In genomic region chr3:51341268-51342081, GRCm38 (mm10) we compare ENCODE assay signal across 8 mouse cellular contexts. TPM values are rescaled to one million over a fixed set of nuclear protein-coding genes. Genes with fewer than 3 reads are reported as not detected.
DNase-seq lines count a peak whose midpoint lies in the region; ATAC-seq and TF ChIP-seq lines count a peak whose summit lies in the region.

No protein-coding gene starts in this region.

- peak; percentile 26 for ATAC-seq in G1E (ENCODE audit: extremely low read depth, insufficient number of reproducible peaks, low FRiP score, poor library complexity, severe bottlenecking)
- peak; percentile 79 for ATAC-seq in forebrain, postnatal 0 days
- peak; percentile 91 for ATAC-seq in lung, embryonic 16.5 days (ENCODE audit: low read depth)

- TF ChIP-seq CTCF in G1E (IDR thresholded peaks at IDR 0.05; ENCODE audit: low read depth, low read length) = no peak
- no peak for TF ChIP-seq CTCF in forebrain, postnatal 0 days (IDR thresholded peaks at IDR 0.05; ENCODE audit: low read depth)

- peak; percentile 84 for DNase-seq in G1E (ENCODE audit: low spot score)
- peak; percentile 86 to 91 for DNase-seq in cerebellum, adult 18-20 months
- DNase-seq in forebrain, postnatal 0 days = peak; percentile 84
- peak; percentile 92 for DNase-seq in heart, postnatal 4 days
- peak; percentile 82 for DNase-seq in layer of hippocampus, adult 9-11 months
- DNase-seq in ovary, postnatal 10 days (ENCODE audit: low spot score) = peak; percentile 39
- DNase-seq in thymus, postnatal 0 days (ENCODE audit: low spot score) = peak; percentile 65

- WGBS in forebrain, postnatal 0 days = 3% methylated on average over 77 of the region's 86 CpGs
- WGBS in lung, embryonic 16.5 days = under 1% methylated on average over 74 of the region's 86 CpGs

- H3K4me3 ChIP-seq in G1E (ENCODE audit: low read depth, low read length) = peak overlapping the region; percentile 92
- H3K4me3 ChIP-seq in forebrain, postnatal 0 days (ENCODE audit: low read depth, low read length) = peak overlapping the region; percentile 97
- peak overlapping the region; percentile 94 for H3K4me3 ChIP-seq in lung, embryonic 16.5 days (ENCODE audit: low read length)

- H3K9me3 ChIP-seq in G1E (replicated peaks) = peaks cover 4% of the 10 kb centered on the region; the same call in 1 of the 2 replicates
- H3K9me3 ChIP-seq in forebrain, postnatal 0 days (ENCODE audit: low read length) = no peaks in the 10 kb centered on the region
- H3K9me3 ChIP-seq in lung, embryonic 16.5 days (ENCODE audit: control insufficient read depth, low read length) = no peaks in the 10 kb centered on the region

- peak overlapping the region; percentile 86 for H3K4me2 ChIP-seq in forebrain, postnatal 0 days (ENCODE audit: low read depth)
- H3K4me2 ChIP-seq in lung, embryonic 16.5 days (ENCODE audit: low read depth, low read length) = peak overlapping the region; percentile 96

- peak overlapping the region; percentile 96 for H3K27ac ChIP-seq in forebrain, postnatal 0 days (ENCODE audit: low read depth, low read length)
- peak overlapping the region; percentile 98 for H3K27ac ChIP-seq in lung, embryonic 16.5 days (ENCODE audit: low read length)

- peaks cover 25% of the 10 kb centered on the region for H3K4me1 ChIP-seq in G1E (ENCODE audit: insufficient read depth, low read depth, low read length)
- no peaks in the 10 kb centered on the region for H3K4me1 ChIP-seq in forebrain, postnatal 0 days (ENCODE audit: insufficient read depth)
- H3K4me1 ChIP-seq in lung, embryonic 16.5 days (replicated peaks; ENCODE audit: control insufficient read depth, insufficient read depth, low read length) = 0 out of 2 replicates have a peak, but pooled peaks cover 9% of the 10 kb centered on the region

- peak overlapping the region; percentile 87 for H3K9ac ChIP-seq in forebrain, postnatal 0 days
- peak overlapping the region; percentile 96 for H3K9ac ChIP-seq in lung, embryonic 16.5 days (ENCODE audit: low read length)

- H3K27me3 ChIP-seq in G1E (ENCODE audit: insufficient read depth, low read length) = no peaks in the 10 kb centered on the region
- no peaks in the 10 kb centered on the region for H3K27me3 ChIP-seq in forebrain, postnatal 0 days (ENCODE audit: insufficient read depth, low read length)
- H3K27me3 ChIP-seq in lung, embryonic 16.5 days (ENCODE audit: control insufficient read depth, insufficient read depth, low read depth, low read length) = no peaks in the 10 kb centered on the region

- peaks cover 2% of the 10 kb centered on the region for H3K36me3 ChIP-seq in G1E (replicated peaks)
- no peaks in the 10 kb centered on the region for H3K36me3 ChIP-seq in forebrain, postnatal 0 days (ENCODE audit: insufficient read depth)
- no peaks in the 10 kb centered on the region for H3K36me3 ChIP-seq in lung, embryonic 16.5 days (ENCODE audit: control insufficient read depth, insufficient read depth, low read length)

RNA-seq across cellular contexts. Expression of gene Elf2, which starts 1.0 kb away (rescaled TPM):
- total RNA-seq in G1E (2014; fragmentation: Nextera tagmentation) = 67.8 and 73.6 TPM in 2 replicates
- 98.1 and 111 TPM in 2 replicates for total RNA-seq in G1E (2017)
- 38.1 and 52.6 TPM in 2 replicates for polyA plus RNA-seq in G1E (2012)
- total RNA-seq in forebrain, postnatal 0 days (2014; rRNA removed) = 78.1 and 83.9 TPM in 2 replicates
- polyA plus RNA-seq in forebrain, postnatal 0 days (2015; fragmentation: Nextera tagmentation; extraction: Ambion mirVana) = 26.4 and 29.3 TPM in 2 replicates
- total RNA-seq in heart, postnatal 4 days (2021) = 10 to 100 TPM; 89.9 to 99.9 TPM
- polyA plus RNA-seq in lung, embryonic 16.5 days (2015; fragmentation: Nextera tagmentation; extraction: Ambion mirVana) = 68.4 and 74.5 TPM in 2 replicates
- polyA plus RNA-seq in thymus, postnatal 0 days (2015; fragmentation: Nextera tagmentation; extraction: Ambion mirVana) = 80.8 and 86.1 TPM in 2 replicates

RNA-seq across cellular contexts. Expression of gene Mgarp, which starts 55.1 kb away (rescaled TPM):
- total RNA-seq in G1E (2014; fragmentation: Nextera tagmentation) = 5.6 and 6.6 TPM in 2 replicates
- total RNA-seq in G1E (2017) = 20.3 and 24.7 TPM in 2 replicates
- 14.4 and 16.8 TPM in 2 replicates for polyA plus RNA-seq in G1E (2012)
- 0.54 and 0.67 TPM in 2 replicates for total RNA-seq in forebrain, postnatal 0 days (2014; rRNA removed)
- polyA plus RNA-seq in forebrain, postnatal 0 days (2015; fragmentation: Nextera tagmentation; extraction: Ambion mirVana) = 0.42 and 0.53 TPM in 2 replicates
- under 1 TPM; 0.45 to 0.95 TPM for total RNA-seq in heart, postnatal 4 days (2021)
- 1.2 and 1.9 TPM in 2 replicates for polyA plus RNA-seq in lung, embryonic 16.5 days (2015; fragmentation: Nextera tagmentation; extraction: Ambion mirVana)
- 0.72 and 1.0 TPM in 2 replicates for polyA plus RNA-seq in thymus, postnatal 0 days (2015; fragmentation: Nextera tagmentation; extraction: Ambion mirVana)

Comparison
In these comparisons a context has a peak if more than half of its experiments do, and no peak if none do; other contexts are left out.
1. Peak in every context shown above with its lines: DNase-seq, ATAC-seq, H3K4me3 ChIP-seq and H3K27ac ChIP-seq.
2. ATAC-seq: peak in every context shown above with its lines; median percentile 91 in lung, embryonic 16.5 days; 79 in forebrain, postnatal 0 days; 26 in G1E.
3. DNase-seq: peak in every context shown above with its lines; median percentile 92 in heart, postnatal 4 days; 88 in cerebellum, adult 18-20 months; 84 in G1E; 84 in forebrain, postnatal 0 days; 82 in layer of hippocampus, adult 9-11 months; 65 in thymus, postnatal 0 days; 39 in ovary, postnatal 10 days.